Mouse (Mus musculus) E14TG2a.4 (cell line): ENCODE data around the gene Gga1.
"Not testable (repeated sequence)": the region's sequence is repeated elsewhere in the genome, so short reads cannot be mapped to it uniquely, and the experiment has no call there.

Source experiments
- H3K27me3 ChIP-seq: 2 replicates; pipeline ENCODE4 v1.6.1; 2014; ENCODE audit warnings: low read length, control low read depth; ENCODE audit not compliant: insufficient read depth
- H3K36me3 ChIP-seq: 2 replicates; pipeline ENCODE4 v1.6.1; 2014; ENCODE audit warnings: low read length, control low read depth; ENCODE audit not compliant: insufficient read depth
- H3K4me1 ChIP-seq: replicated peaks from 2 replicates; pipeline ENCODE4 v1.6.1; 2014; ENCODE audit warnings: low read depth, low read length, control low read depth
- H3K4me3 ChIP-seq: replicated peaks from 2 replicates; pipeline ENCODE4 v1.5.1; 2014; ENCODE audit warnings: mild to moderate bottlenecking, low read length
- H3K9me3 ChIP-seq: 2 replicates; pipeline ENCODE4 v1.6.1; 2014; ENCODE audit warnings: low read length, control low read depth
- CTCF ChIP-seq: conservative IDR thresholded peaks from 2 replicates; pipeline ENCODE4 v1.5.1; 2014; ENCODE audit warnings: low read length
- NANOG ChIP-seq: IDR thresholded peaks from 2 replicates; pipeline ENCODE4 v1.6.1; 2014; ENCODE audit warnings: borderline replicate concordance, low read length, mixed read lengths
- POU5F1 ChIP-seq: IDR thresholded peaks from 2 replicates; pipeline ENCODE4 v1.6.1; 2014; ENCODE audit warnings: low read length, borderline replicate concordance

Gga1 gene

DNA sequence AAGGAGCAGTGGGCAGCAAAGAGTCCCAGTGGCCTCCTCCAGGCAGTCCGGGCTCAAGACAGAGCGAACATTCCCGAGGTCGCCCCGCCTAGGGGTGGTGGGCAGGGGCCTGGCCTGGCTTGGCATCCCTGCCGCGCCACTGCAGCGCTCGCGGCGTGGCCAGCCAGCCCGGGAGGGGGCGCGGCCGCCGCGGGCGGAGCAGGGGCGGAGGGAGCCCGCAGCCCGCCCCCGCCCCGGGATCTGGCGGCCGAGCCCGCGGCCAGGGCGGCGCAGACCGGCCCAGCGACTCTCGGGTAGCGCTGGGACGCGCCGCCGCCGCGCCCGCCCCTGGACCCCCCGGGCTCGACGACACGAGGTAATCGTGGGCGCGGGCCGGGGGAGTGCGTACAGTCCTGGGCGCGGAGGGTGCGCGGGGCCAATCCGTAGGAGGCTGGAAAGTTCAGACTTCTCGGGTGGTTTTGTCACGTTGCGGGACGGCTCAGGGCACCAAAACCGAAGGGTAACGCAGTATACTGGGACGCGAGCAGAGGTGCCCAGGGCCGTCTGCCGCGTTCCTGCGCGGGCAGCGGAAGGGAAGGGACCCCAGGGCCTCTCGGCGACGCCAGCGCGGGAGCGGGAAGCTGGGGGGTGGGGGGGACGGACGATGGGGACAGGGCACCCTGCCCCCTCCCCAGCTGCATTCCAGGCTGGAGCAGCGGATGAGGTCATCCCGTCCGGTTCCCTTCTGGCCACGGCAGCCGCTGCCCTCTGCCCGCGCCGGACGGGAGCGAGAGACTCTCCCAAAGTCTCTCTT, 34.4 kb upstream of the Gga1 start, which contains the start of gene Cdc42ep1:
Gene Cdc42ep1 (plus strand): TSS at position 254 of the 793 bp plus-strand sequence.
- Histone ChIP-seq H3K9me3 (no peaks in the 10 kb centered on the region), H3K36me3 (no peaks in the 10 kb centered on the region), H3K27me3 (peaks cover 70% of the 10 kb centered on the region), H3K4me3 (peak within 1 kb of the TSS; percentile 77), H3K4me1 (peaks cover 66% of the 10 kb centered on the region)
- TF ChIP-seq POU5F1 (no peak), CTCF (no peak), NANOG (no peak)

DNA sequence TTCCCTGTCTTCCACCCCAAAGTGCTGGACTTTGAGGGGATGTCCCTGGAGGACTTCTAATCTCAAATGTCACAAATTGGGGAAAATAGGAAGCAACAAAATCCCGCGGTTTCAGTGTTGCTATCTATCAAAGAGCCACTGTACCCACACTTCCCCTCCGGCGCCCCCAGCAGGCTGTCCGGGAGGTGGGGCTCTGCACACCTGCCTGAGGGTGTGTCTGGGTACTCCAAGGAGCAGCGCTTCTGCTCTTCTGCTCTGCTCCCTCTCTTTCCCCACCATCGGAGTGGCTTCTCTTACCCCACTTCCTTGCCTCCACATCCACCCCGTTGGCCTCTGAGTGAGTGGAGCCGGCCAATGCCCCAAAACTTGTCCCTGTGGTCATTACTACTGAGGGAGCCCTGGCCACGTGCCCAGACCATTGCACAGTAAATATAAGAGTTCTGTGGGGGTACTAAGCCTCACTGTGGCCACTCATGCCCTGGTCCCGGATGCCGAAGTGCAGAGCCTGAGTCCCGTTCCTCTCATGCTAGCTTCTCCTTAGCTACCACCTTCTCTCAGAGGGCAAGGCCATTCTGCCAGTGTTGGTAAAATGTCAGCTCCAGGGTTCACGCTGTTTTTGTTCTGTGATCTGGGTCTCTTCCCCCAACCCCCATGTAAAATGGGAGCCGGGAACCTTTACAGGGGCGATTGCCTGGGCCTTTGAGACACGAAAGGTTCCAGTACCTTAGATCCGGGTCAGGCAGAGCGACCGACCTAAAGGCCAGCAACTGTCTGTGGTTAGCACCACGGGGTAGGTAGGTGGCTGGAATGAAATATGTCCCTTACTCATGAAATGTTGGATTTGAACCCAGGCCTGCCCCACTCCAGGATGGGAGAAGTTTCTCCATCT, 33.2 kb upstream of the Gga1 start:
- Histone ChIP-seq H3K36me3 (no peaks in the 10 kb centered on the region), H3K4me1 (peaks cover 77% of the 10 kb centered on the region)
- TF ChIP-seq CTCF (0 out of 2 replicates have a peak, but pooled peaks have one; percentile 6), NANOG (no peak), POU5F1 (no peak)

DNA sequence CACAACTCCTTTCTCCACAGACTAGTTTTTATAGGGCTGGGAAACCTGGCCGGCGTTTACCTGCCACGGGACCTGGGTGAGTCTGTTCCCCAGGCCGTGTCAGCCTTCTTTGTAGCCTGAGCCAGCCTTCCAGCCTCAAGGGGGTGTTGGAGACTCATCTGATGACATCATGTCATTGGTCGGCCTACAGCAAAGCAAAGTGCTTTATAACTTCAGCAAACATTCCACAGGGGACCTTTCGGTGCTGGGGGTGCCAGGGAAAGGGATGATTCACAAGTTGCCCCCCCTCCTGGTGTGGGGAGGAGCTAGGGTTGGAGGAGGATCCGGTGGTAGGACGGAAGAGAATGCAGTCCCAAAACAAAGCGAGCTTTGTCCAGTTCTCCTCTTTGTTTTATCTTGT, 32.2 kb upstream of the Gga1 start:
- Histone ChIP-seq H3K27me3 (peaks cover 62% of the 10 kb centered on the region), H3K4me1 (peaks cover 80% of the 10 kb centered on the region), H3K4me3 (no peak overlapping the region), H3K9me3 (no peaks in the 10 kb centered on the region), H3K36me3 (no peaks in the 10 kb centered on the region)
- no peak for TF ChIP-seq CTCF
- TF ChIP-seq POU5F1: no peak
- no peak for TF ChIP-seq NANOG

More for the DNA sequence above, 33.2 kb upstream of the Gga1 start:
- Histone ChIP-seq H3K27me3 (peaks cover 67% of the 10 kb centered on the region), H3K4me3 (0 out of 2 replicates have a peak overlapping the region, but pooled peaks have one; percentile 77), H3K9me3 (no peaks in the 10 kb centered on the region)

DNA sequence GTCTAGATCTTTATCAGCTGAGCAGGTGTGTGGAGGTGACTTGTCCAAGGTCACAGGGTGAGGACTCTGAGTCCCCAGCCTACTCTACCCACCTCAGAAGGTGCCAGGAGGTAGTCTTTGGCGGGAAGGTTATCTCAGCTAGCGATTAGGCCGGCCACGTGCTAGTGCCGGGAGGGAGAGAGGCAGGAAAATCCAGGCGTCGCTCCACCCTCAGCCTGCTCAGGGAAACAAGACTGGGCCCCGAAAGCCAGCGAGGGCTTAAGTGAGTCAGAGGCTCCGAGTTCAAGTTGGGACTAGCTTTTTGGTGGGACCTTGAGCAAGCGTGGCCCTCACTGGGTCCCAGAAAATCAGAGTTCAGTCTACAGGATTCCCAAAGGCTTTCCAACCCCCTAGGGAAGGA, 31.7 kb upstream of the Gga1 start:
- H3K9me3 ChIP-seq: no peaks in the 10 kb centered on the region
- peaks cover 61% of the 10 kb centered on the region for H3K27me3 ChIP-seq
- TF ChIP-seq CTCF: no peak
- no peak for TF ChIP-seq POU5F1
- TF ChIP-seq NANOG: no peak
- H3K36me3 ChIP-seq: no peaks in the 10 kb centered on the region
- H3K4me1 ChIP-seq: peaks cover 80% of the 10 kb centered on the region
- peak overlapping the region; percentile 14 for H3K4me3 ChIP-seq

DNA sequence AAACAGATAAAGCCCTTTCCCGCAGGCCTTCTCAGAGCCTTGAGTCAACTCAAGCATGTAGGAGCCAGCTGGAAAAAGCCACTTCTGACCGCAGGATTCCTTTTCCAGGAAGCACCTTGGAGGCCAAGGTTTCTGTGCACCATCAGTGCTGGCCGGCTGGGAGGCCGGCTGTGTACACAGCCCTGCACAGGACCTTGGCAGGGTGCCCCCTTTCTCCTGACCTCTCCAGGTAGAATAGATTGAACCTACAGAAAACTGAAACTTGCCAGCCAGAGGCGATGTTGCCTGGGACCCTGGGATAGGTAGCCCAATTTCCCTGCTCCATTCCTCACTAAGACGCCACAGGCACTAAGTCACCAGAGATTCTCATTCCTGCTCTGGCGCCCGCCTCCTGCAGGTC, 31.1 kb upstream of the Gga1 start:
- H3K4me3 ChIP-seq: peak overlapping the region; percentile 14; the same call in 1 of the 2 replicates
- H3K36me3 ChIP-seq: no peaks in the 10 kb centered on the region
- peaks cover 81% of the 10 kb centered on the region for H3K4me1 ChIP-seq
- no peaks in the 10 kb centered on the region for H3K9me3 ChIP-seq
- H3K27me3 ChIP-seq: peaks cover 55% of the 10 kb centered on the region
- TF ChIP-seq POU5F1 (no peak), NANOG (no peak), CTCF (no peak)

DNA sequence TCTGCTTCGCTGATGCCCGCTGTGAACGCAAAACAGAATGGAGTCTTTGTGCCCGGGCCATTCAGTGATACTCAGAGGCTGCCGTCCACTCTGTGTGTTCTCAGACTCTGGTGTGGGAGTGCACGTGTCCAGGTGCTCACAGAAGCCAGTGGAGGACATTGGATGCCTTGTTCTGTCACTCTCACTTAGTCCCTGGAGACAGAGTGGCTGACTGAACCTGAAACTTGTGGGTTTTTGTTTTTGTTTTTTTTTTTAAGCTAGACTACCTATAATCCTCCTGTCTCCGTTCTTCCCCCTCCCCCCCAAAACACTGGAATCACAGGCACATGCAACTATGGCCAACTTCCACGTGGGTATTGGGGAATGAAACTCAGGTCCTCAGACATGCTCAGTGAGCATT, 30.6 kb upstream of the Gga1 start:
- H3K9me3 ChIP-seq: no peaks in the 10 kb centered on the region
- peaks cover 86% of the 10 kb centered on the region for H3K4me1 ChIP-seq
- no peak for TF ChIP-seq CTCF
- TF ChIP-seq POU5F1: no peak
- TF ChIP-seq NANOG: no peak
- peaks cover 50% of the 10 kb centered on the region for H3K27me3 ChIP-seq
- H3K4me3 ChIP-seq: peak overlapping the region; percentile 14; the same call in 1 of the 2 replicates
- no peaks in the 10 kb centered on the region for H3K36me3 ChIP-seq

DNA sequence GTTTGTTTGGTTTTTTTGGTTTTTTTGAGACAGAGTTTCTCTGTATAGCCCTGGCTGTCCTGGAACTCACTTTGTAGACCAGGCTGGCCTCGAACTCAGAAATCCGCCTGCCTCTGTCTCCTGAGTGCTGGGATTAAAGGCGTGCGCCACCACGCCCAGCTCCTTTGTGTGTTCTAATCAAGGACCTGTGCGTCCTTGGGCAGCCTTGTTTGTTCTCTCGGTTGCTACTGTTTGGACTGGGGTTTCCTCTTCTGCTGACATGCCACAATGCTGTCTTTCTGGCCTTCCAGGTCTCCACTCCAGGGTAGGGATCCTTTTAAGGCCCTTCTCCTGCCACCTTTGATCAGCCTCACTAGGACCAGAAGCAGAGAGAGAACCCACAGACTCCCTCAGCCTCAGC, 30.2 kb upstream of the Gga1 start:
- not testable (repeated sequence) for H3K4me3 ChIP-seq, H3K36me3 ChIP-seq, H3K9me3 ChIP-seq
- H3K27me3 ChIP-seq: peaks cover 46% of the 10 kb centered on the region
- peaks cover 90% of the 10 kb centered on the region for H3K4me1 ChIP-seq

DNA sequence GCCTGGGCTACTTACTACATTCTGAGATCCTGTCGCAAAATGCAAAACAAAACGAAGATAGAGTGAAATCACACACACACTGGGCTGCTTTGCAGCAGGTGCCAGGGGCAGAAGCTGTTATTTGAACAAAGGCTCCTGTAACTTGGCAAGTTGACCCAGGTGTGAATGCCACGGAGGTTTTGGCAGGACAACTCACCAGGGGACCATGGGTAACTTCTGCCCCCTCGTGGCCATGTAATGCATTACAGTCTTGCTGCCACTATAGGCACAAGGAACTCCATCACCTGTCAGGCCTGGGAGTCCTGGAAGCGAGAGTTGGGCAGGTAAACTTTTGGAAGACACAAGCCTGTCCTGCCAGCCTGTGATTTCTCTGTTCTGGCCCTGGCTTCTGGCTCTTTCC, 28.5 kb upstream of the Gga1 start:
- TF ChIP-seq NANOG: no peak
- TF ChIP-seq CTCF: peak; percentile 91
- no peak overlapping the region for H3K4me3 ChIP-seq
- peaks cover 86% of the 10 kb centered on the region for H3K4me1 ChIP-seq
- H3K27me3 ChIP-seq: peaks cover 31% of the 10 kb centered on the region
- no peaks in the 10 kb centered on the region for H3K9me3 ChIP-seq
- H3K36me3 ChIP-seq: no peaks in the 10 kb centered on the region
